In the genomic region with DNA sequence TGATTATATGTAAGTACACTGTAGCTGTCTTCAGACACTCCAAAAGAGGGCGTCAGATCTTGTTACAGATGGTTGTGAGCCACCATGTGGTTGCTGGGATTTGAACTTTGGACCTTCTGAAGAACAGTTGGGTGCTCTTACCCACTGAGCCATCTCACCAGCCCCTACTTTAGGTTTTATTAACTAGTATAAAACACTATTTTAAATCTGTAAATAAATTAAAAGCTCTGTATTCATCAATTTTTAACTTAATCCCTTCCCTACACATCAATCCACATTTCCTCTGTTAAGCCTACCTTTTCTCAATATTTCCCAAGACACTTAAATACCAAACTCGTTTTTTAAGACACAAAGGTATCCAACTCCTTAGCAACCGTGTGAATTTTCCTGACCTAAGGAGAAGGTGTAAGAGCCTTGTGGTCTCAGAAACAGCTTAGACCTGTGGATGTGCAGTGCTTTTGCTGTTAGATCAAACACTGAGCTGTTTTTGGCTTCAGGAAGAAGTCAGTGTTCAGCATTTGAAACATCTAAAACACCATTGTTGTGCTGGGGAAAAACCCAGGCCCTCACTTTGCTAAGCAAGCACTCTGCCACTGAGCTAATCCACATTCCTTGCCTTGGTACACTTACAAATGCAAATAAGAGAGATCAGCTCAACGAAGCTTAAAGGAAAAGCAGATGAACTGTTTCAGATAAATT, we compare ENCODE assay signal across 15 mouse cellular contexts. TPM values are rescaled to one million over a fixed set of nuclear protein-coding genes. Genes with fewer than 3 reads are reported as not detected.
A peak's percentile ranks its signal among the peaks of the same experiment; 100 is the strongest.
DNase-seq lines count a peak whose midpoint lies in the region; ATAC-seq and TF ChIP-seq lines count a peak whose summit lies in the region.
"Had no signal": no experiment of that assay in that cellular context is flagged by ENCODE, and none has a peak within 500 bp of the region (broad histone marks: within the 10 kb centered on the region; RNA-seq: fewer than 3 reads in every experiment).

No protein-coding gene starts in this region.

- H3K9me3 ChIP-seq in kidney, embryonic 14.5 days (ENCODE audit: control insufficient read depth, low read length), result no peaks in the 10 kb centered on the region
- H3K9me3 ChIP-seq in forebrain, postnatal 0 days (ENCODE audit: low read length), result no peaks in the 10 kb centered on the region
- no peaks in the 10 kb centered on the region for H3K9me3 ChIP-seq in midbrain, embryonic 13.5 days
- H3K9me3 ChIP-seq: embryonic facial prominence, embryonic 13.5 days; limb, embryonic 15.5 days had no signal

- no peaks in the 10 kb centered on the region for H3K36me3 ChIP-seq in kidney, embryonic 14.5 days (ENCODE audit: control insufficient read depth, insufficient read depth, low read length)
- no peaks in the 10 kb centered on the region for H3K36me3 ChIP-seq in forebrain, postnatal 0 days (ENCODE audit: insufficient read depth)
- no peaks in the 10 kb centered on the region for H3K36me3 ChIP-seq in midbrain, embryonic 13.5 days
- H3K36me3 ChIP-seq: embryonic facial prominence, embryonic 13.5 days; limb, embryonic 15.5 days had no signal

- H3K9ac ChIP-seq in kidney, embryonic 14.5 days (ENCODE audit: low read depth, low read length), result no peak overlapping the region
- H3K9ac ChIP-seq in forebrain, postnatal 0 days, result no peak overlapping the region
- no peak overlapping the region for H3K9ac ChIP-seq in midbrain, embryonic 13.5 days (replicated peaks)
- H3K9ac ChIP-seq: embryonic facial prominence, embryonic 13.5 days; limb, embryonic 15.5 days had no signal

- no peak overlapping the region for H3K4me2 ChIP-seq in kidney, embryonic 14.5 days (replicated peaks; ENCODE audit: low read depth, low read length)
- no peak overlapping the region for H3K4me2 ChIP-seq in forebrain, postnatal 0 days (ENCODE audit: low read depth)
- no peak overlapping the region for H3K4me2 ChIP-seq in midbrain, embryonic 13.5 days (replicated peaks)
- H3K4me2 ChIP-seq: embryonic facial prominence, embryonic 13.5 days; limb, embryonic 15.5 days had no signal

- no peak for TF ChIP-seq CTCF in forebrain, postnatal 0 days (IDR thresholded peaks at IDR 0.05; ENCODE audit: low read depth)
- no peak for TF ChIP-seq CTCF in layer of hippocampus, adult 2 months (conservative IDR thresholded peaks at IDR 0.05)

- 47% methylated on average over 4 of the region's 4 CpGs for WGBS in kidney, embryonic 14.5 days
- WGBS in forebrain, postnatal 0 days, result 12% methylated on average over 4 of the region's 4 CpGs
- WGBS in midbrain, embryonic 13.5 days, result 9% methylated on average over 4 of the region's 4 CpGs

- H3K4me1 ChIP-seq in kidney, embryonic 14.5 days (ENCODE audit: control insufficient read depth, insufficient read depth, low read length), result no peaks in the 10 kb centered on the region
- no peaks in the 10 kb centered on the region for H3K4me1 ChIP-seq in forebrain, postnatal 0 days (ENCODE audit: insufficient read depth)
- peaks cover 7% of the 10 kb centered on the region for H3K4me1 ChIP-seq in midbrain, embryonic 13.5 days (replicated peaks)
- H3K4me1 ChIP-seq: limb, embryonic 15.5 days had no signal

- DNase-seq in kidney, adult 8-10 months, result no peak
- DNase-seq in R1 (ENCODE audit: low read depth, low spot score), result peak; percentile 90
- DNase-seq in forebrain, postnatal 0 days, result peak; percentile 16
- no peak for DNase-seq in neural tube, embryonic 10.5 days (ENCODE audit: extremely low spot score, low spot score)
- no peak for DNase-seq in layer of hippocampus, adult 2 months (ENCODE audit: low spot score in 2 of 2)
- DNase-seq: cerebellum, postnatal 10 days; gastrocnemius, postnatal 36 days; heart, postnatal 14 days; spleen, adult 18-20 months had no signal

- H3K27me3 ChIP-seq in kidney, embryonic 14.5 days (ENCODE audit: control insufficient read depth, insufficient read depth, low read length), result no peaks in the 10 kb centered on the region
- H3K27me3 ChIP-seq in forebrain, postnatal 0 days (ENCODE audit: insufficient read depth, low read length), result no peaks in the 10 kb centered on the region
- no peaks in the 10 kb centered on the region for H3K27me3 ChIP-seq in midbrain, embryonic 13.5 days
- H3K27me3 ChIP-seq: embryonic facial prominence, embryonic 13.5 days; limb, embryonic 15.5 days had no signal

- peak overlapping the region; percentile 47; the same call in 1 of the 2 replicates for H3K27ac ChIP-seq in kidney, embryonic 14.5 days (ENCODE audit: low read depth, low read length)
- H3K27ac ChIP-seq in forebrain, postnatal 0 days (ENCODE audit: low read depth, low read length), result no peak overlapping the region
- peak overlapping the region; percentile 30; the same call in 1 of the 2 replicates for H3K27ac ChIP-seq in midbrain, embryonic 13.5 days
- no peak overlapping the region for H3K27ac ChIP-seq in layer of hippocampus, adult 2 months
- H3K27ac ChIP-seq: embryonic facial prominence, embryonic 13.5 days; limb, embryonic 15.5 days; macrophage had no signal

- no peak for ATAC-seq in kidney, embryonic 14.5 days (ENCODE audit: low FRiP score, low TSS enrichment)
- ATAC-seq in forebrain, postnatal 0 days, result no peak
- ATAC-seq in midbrain, embryonic 13.5 days, result peak; percentile 65
- no peak for ATAC-seq in inflammation-experienced regulatory T-cells, adult 6 months

- H3K4me3 ChIP-seq in kidney, embryonic 14.5 days (ENCODE audit: low read length), result no peak overlapping the region
- H3K4me3 ChIP-seq in forebrain, postnatal 0 days (ENCODE audit: low read depth, low read length), result no peak overlapping the region
- H3K4me3 ChIP-seq in midbrain, embryonic 13.5 days (replicated peaks), result no peak overlapping the region
- H3K4me3 ChIP-seq in layer of hippocampus, adult 2 months, result no peak overlapping the region
- H3K4me3 ChIP-seq: embryonic facial prominence, embryonic 13.5 days; limb, embryonic 15.5 days had no signal

RNA-seq across cellular contexts. Expression of gene Lix1, which starts 22.3 kb away (rescaled TPM):
- polyA plus RNA-seq in kidney, embryonic 14.5 days (2014; fragmentation: Nextera tagmentation; extraction: Ambion mirVana), result 6.9 and 8.2 TPM in 2 replicates
- total RNA-seq in forebrain, postnatal 0 days (2014; rRNA removed), result 27.5 and 45.4 TPM in 2 replicates
- 25.1 and 33.0 TPM in 2 replicates for polyA plus RNA-seq in forebrain, postnatal 0 days (2015; fragmentation: Nextera tagmentation; extraction: Ambion mirVana)
- polyA plus RNA-seq in midbrain, embryonic 13.5 days (2015; fragmentation: Nextera tagmentation; extraction: Ambion mirVana), result 19.4 and 21.6 TPM in 2 replicates
- total RNA-seq in layer of hippocampus, adult 2 months (2021), result 10 to 100 TPM; 71.8 to 77.6 TPM
- under 1 TPM in 1 of 3 experiments, not detected in 2; 0.39 TPM for polyA plus RNA-seq in inflammation-experienced regulatory T-cells, adult 6 months (2017; shearing (Covaris generic))

RNA-seq across cellular contexts. Expression of gene Riok2, which starts 50.6 kb away (rescaled TPM):
- 37.1 and 38.1 TPM in 2 replicates for polyA plus RNA-seq in kidney, embryonic 14.5 days (2014; fragmentation: Nextera tagmentation; extraction: Ambion mirVana)
- 30.6 and 31.0 TPM in 2 replicates for total RNA-seq in forebrain, postnatal 0 days (2014; rRNA removed)
- polyA plus RNA-seq in forebrain, postnatal 0 days (2015; fragmentation: Nextera tagmentation; extraction: Ambion mirVana), result 14.6 and 16.2 TPM in 2 replicates
- polyA plus RNA-seq in midbrain, embryonic 13.5 days (2015; fragmentation: Nextera tagmentation; extraction: Ambion mirVana), result 27.0 and 30.7 TPM in 2 replicates
- total RNA-seq in layer of hippocampus, adult 2 months (2021), result 10 to 100 TPM; 19.8 to 21.3 TPM
- polyA plus RNA-seq in inflammation-experienced regulatory T-cells, adult 6 months (2017; shearing (Covaris generic)), result 10 to 100 TPM; 29.9 to 34.5 (median 31.8) TPM

Comparison
In these comparisons a context has a peak if more than half of its experiments do, and no peak if none do; other contexts are left out.
1. H3K27ac ChIP-seq: peak in kidney, embryonic 14.5 days (single experiment) and midbrain, embryonic 13.5 days (single experiment); none in forebrain, postnatal 0 days (single experiment) and layer of hippocampus, adult 2 months (single experiment).
2. DNase-seq: peak in R1 (single experiment) and forebrain, postnatal 0 days (single experiment); none in kidney, adult 8-10 months (0 of 2), neural tube, embryonic 10.5 days (single experiment) and layer of hippocampus, adult 2 months (0 of 2).